Mouse (Mus musculus) midbrain, embryonic 15.5 days (tissue): ENCODE data around the gene Scaf8. TPM values are rescaled to one million over a fixed set of nuclear protein-coding genes. Genes with fewer than 3 reads are reported as not detected.
A peak's percentile ranks its signal among the peaks of the same experiment; 100 is the strongest.
"Not testable (repeated sequence)": the region's sequence is repeated elsewhere in the genome, so short reads cannot be mapped to it uniquely, and the experiment has no call there.

ENCODE experiments used
- ATAC-seq: fragments of 200-750 bp; cut with Nextera tagmentation; replicated peaks from 2 replicates; pipeline ENCODE4 v1.8.0; 2017; ENCODE audit warnings: moderate TSS enrichment
- H3K27ac ChIP-seq: fragments of 300-500 bp; sonication (generic); 2 replicates; pipeline ENCODE4 v1.5.1; 2015; ENCODE audit warnings: mild to moderate bottlenecking, inconsistent platforms
- H3K27me3 ChIP-seq: fragments of 300-500 bp; sonication (generic); replicated peaks from 2 replicates; pipeline ENCODE4 v1.6.1; 2015; ENCODE audit warnings: inconsistent platforms
- H3K36me3 ChIP-seq: fragments of 300-500 bp; sonication (generic); replicated peaks from 2 replicates; pipeline ENCODE4 v1.6.1; 2015; ENCODE audit warnings: inconsistent platforms
- H3K4me1 ChIP-seq: fragments of 300-500 bp; sonication (generic); 2 replicates; pipeline ENCODE4 v1.6.1; 2015; ENCODE audit warnings: inconsistent platforms
- H3K4me2 ChIP-seq: fragments of 300-500 bp; sonication (generic); 2 replicates; pipeline ENCODE4 v1.6.1; 2015; ENCODE audit warnings: inconsistent platforms, mild to moderate bottlenecking, moderate library complexity
- H3K4me3 ChIP-seq: fragments of 300-500 bp; sonication (generic); 2 replicates; pipeline ENCODE4 v1.5.1; 2015; ENCODE audit warnings: mild to moderate bottlenecking, inconsistent platforms
- H3K9ac ChIP-seq: fragments of 300-500 bp; sonication (generic); 2 replicates; pipeline ENCODE4 v1.6.1; 2015; ENCODE audit warnings: mild to moderate bottlenecking, inconsistent platforms
- H3K9me3 ChIP-seq: fragments of 300-500 bp; sonication (generic); 2 replicates; pipeline ENCODE4 v1.6.1; 2016; ENCODE audit warnings: inconsistent platforms
- WGBS: fragments of 180-500 bp; shearing (Covaris S2); methylation state at CpG from one replicate; pipeline ENCODE4 v1.1.7; 2015; ENCODE audit warnings: mixed read lengths; 5-methylcytosine and 5-hydroxymethylcytosine counted together
- polyA plus RNA-seq: library from polyadenylated mRNA; unstranded; fragments of >200 nt; fragmentation: Nextera tagmentation; extraction: Ambion mirVana; gene quantifications from 2 replicates; pipeline ENCODE4 v1.2.1, GENCODE M21; 2015

The Scaf8 gene
- polyA plus RNA-seq: 16.9 and 18.4 TPM in 2 replicates

DNA sequence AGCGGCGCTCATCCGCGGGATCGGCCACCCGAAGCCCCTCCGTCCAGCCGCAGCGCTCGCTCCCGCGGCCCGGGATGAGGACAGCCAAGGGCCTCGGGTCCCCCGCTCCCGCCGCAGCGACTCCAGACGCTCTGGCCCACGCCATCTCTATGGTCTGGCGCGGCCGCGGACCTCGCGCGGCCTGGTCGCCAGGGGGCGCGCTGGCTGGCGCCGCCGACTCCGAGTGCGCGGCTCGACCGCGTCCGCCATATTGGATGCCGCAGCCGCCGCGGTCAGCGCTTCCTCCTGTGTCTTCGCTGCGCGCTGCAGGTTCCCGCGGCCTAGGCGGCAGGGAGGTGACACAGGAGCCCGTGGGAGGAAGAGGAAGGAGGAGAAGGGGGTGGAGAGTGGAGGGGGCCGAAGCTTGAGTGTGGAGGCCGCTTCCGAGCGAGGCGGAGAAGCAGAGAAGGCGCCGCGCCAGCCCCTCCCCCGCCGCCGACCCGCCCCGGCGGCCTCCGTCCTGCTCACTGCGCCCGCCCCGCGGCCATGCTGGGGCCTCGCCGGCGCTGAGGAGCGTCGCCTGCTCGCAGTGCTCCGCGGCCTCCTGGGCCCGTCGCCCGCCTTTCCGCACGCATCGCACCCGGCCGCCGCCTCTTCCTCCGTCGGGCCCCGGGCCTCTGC, at the start of gene Scaf8:
Gene Scaf8, plus strand, starts transcription at position 253 of the 660 bp plus-strand sequence.
- under 1% methylated on average over 88 of the region's 91 CpGs for WGBS
- peak within 1 kb of the TSS; percentile 99 for H3K27ac ChIP-seq
- peak within 1 kb of the TSS; percentile 60 for H3K4me2 ChIP-seq
- no peaks in the 10 kb centered on the region for H3K9me3 ChIP-seq
- ATAC-seq: peak; percentile 96
- peak within 1 kb of the TSS; percentile 82 for H3K4me3 ChIP-seq
- no peaks in the 10 kb centered on the region for H3K36me3 ChIP-seq
- peaks cover 34% of the 10 kb centered on the region for H3K4me1 ChIP-seq
- H3K27me3 ChIP-seq: no peaks in the 10 kb centered on the region
- H3K9ac ChIP-seq: peak within 1 kb of the TSS; percentile 97

- Histone ChIP-seq H3K4me2 (no peak overlapping the region), H3K4me1 (no peaks in the 10 kb centered on the region), H3K9ac (no peak overlapping the region), H3K27me3 (no peaks in the 10 kb centered on the region), H3K4me3 (no peak overlapping the region), H3K36me3 (peaks cover 57% of the 10 kb centered on the region), H3K27ac (no peak overlapping the region), H3K9me3 (no peaks in the 10 kb centered on the region)
- WGBS: 95% methylated on average over 9 of the region's 9 CpGs
- ATAC-seq: no peak
Observed at GRCm38 (mm10) chr17:3075166-3075872, 39.5 kb upstream of the Scaf8 start.

DNA sequence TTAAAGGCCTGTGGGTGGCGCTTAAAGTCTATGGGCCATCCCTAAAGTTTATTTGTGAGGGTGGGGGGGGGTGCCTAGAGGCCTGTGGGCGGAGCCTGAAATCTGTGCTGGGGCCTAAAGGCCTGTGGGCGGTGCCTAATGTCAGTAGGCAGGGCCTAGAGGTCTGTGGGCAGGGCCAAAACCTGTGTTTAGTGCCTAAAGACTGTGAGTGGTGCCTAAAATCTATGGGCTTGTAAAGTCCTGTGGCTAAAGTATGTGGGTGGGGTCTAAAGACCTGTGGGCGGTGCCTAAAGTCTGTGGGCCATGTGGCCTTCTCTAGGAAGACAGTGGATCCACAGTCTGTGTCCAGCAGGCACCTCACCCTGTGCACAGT, 38.9 kb upstream of the Scaf8 start:
- no peaks in the 10 kb centered on the region for H3K9me3 ChIP-seq
- peaks cover 52% of the 10 kb centered on the region for H3K36me3 ChIP-seq
- no peak for ATAC-seq
- H3K9ac ChIP-seq: no peak overlapping the region
- H3K4me1 ChIP-seq: no peaks in the 10 kb centered on the region
- H3K4me2 ChIP-seq: no peak overlapping the region
- H3K27ac ChIP-seq: no peak overlapping the region
- no peak overlapping the region for H3K4me3 ChIP-seq
- no peaks in the 10 kb centered on the region for H3K27me3 ChIP-seq
- 93% methylated on average over 4 of the region's 4 CpGs for WGBS

DNA sequence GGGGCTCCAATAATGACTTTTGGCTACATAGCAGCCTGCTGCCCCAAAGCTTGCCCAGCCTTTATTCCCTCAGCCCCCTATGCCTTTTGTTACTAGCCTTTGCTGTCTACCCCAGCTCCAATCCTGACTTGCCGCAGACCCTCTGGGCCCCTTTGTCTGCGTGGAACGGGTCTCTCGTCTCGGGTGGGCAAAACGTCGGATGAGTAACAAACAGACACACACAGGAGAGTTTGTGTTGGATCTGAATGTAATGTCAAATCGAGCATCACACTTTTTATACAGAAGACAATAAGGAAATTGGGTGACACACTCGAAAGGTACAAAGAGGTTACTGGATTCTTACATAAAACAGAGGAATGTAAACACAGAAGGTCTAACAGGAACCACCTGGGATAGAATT, 36.8 kb upstream of the Scaf8 start:
- H3K9me3 ChIP-seq, H3K27me3 ChIP-seq, H3K4me2 ChIP-seq, H3K27ac ChIP-seq, H3K4me1 ChIP-seq, ATAC-seq, H3K4me3 ChIP-seq, H3K9ac ChIP-seq: not testable (repeated sequence)
- H3K36me3 ChIP-seq: peaks cover 31% of the 10 kb centered on the region
- 92% methylated on average over 9 of the region's 9 CpGs for WGBS

DNA sequence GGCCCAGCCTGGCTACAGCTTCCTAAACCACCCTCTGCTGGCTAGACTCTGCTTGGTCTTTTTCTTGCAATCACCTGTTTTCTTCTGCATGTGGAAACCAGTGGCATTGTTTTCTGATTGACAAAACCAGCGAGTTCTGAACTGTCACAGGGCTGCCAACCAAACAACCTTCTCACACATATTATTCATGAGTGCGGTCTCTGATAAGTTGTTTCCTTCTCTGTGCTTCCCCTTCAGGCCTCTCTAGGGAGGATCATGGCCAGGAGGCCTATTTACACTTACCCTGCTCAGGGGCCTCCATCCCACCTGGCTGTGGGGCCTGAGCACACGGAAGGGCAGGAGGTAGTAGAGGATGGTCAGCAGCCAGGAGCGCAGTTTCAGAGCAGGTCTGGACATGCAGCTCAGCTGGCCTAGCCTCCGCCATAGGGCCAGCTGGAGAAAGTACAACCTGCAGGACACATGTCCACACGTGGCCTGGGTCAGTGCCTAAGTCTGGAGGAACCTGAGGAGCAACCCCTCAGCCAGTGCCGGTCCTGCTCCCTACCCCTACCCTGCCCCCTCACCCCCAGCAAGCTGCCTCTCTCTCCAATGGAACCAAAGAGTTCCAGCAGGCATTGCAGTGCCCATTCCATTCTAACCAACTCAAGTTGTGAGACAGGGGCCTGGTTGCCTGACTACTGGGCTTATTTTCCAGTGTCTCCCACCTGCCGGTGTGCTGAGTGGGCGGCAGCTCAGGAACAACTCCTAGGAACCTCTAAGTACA, 34.0 kb upstream of the Scaf8 start:
- not testable (repeated sequence) for H3K27ac ChIP-seq, H3K27me3 ChIP-seq, ATAC-seq, H3K36me3 ChIP-seq, H3K4me1 ChIP-seq, H3K4me3 ChIP-seq, H3K9me3 ChIP-seq, H3K9ac ChIP-seq, H3K4me2 ChIP-seq
- WGBS: 93% methylated on average over 7 of the region's 9 CpGs

DNA sequence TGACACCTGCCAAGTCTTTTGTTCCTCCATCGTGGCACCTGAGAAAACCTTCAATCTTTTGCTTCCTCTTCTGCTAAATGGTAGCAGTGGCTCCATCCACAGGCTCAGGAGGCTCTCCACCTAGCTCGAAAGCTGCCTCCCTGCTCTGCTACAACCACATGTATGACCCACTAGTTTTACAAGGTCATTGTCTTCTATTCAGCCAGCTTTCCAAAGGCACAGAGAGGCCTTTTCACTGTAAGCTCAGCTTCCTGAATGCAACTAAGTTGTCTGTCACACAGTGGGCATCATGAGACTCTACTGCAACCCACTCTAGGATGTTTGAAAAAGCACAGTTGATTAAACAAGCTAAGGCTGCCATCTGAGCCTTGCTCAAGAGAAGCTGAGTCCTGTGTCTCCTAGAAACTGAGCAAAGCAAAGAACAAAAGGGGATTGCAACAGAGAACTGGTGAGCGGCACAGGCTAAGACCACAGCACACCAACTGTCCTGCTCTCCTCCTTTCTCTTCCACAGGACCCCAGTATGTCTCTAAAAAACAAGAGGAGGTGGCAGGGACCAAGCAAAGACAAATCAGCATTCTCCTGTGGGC, 33.2 kb upstream of the Scaf8 start:
- not testable (repeated sequence) for H3K9me3 ChIP-seq, H3K4me3 ChIP-seq, H3K27ac ChIP-seq, H3K4me2 ChIP-seq, H3K36me3 ChIP-seq, H3K4me1 ChIP-seq, H3K27me3 ChIP-seq, H3K9ac ChIP-seq
- 82% methylated on average over 3 of the region's 3 CpGs for WGBS
- peak; percentile 43 for ATAC-seq

- not testable (repeated sequence) for H3K36me3 ChIP-seq, H3K9ac ChIP-seq, H3K27me3 ChIP-seq, H3K27ac ChIP-seq, H3K9me3 ChIP-seq, H3K4me1 ChIP-seq
- peak overlapping the region; percentile 53; the same call in 1 of the 2 replicates for H3K4me3 ChIP-seq
- peak; percentile 62 for ATAC-seq
- 81% methylated on average over 7 of the region's 9 CpGs for WGBS
- peak overlapping the region; percentile 35 for H3K4me2 ChIP-seq
Observed at GRCm38 (mm10) chr17:3082125-3082755, 32.5 kb upstream of the Scaf8 start.

- H3K36me3 ChIP-seq, H3K4me1 ChIP-seq, H3K9me3 ChIP-seq, H3K27me3 ChIP-seq: not testable (repeated sequence)
- WGBS: 6% methylated on average over 25 of the region's 25 CpGs
- Histone ChIP-seq H3K27ac (peak overlapping the region; percentile 96), H3K4me2 (peak overlapping the region; percentile 35), H3K9ac (peak overlapping the region; percentile 19; the same call in 1 of the 2 replicates), H3K4me3 (peak overlapping the region; percentile 53)
- peak; percentile 2 for ATAC-seq
Observed at GRCm38 (mm10) chr17:3082756-3083749, 31.7 kb upstream of the Scaf8 start.

GRCm38 (mm10) chr17:3083886-3084550, 30.8 kb upstream of the Scaf8 start:
- H3K27ac ChIP-seq: peak overlapping the region; percentile 96
- 0% methylated on average over 40 of the region's 40 CpGs for WGBS
- ATAC-seq: peak; percentile 87
- no peaks in the 10 kb centered on the region for H3K36me3 ChIP-seq
- H3K27me3 ChIP-seq: no peaks in the 10 kb centered on the region
- peak overlapping the region; percentile 53 for H3K4me3 ChIP-seq
- peaks cover 3% of the 10 kb centered on the region for H3K9me3 ChIP-seq
- peak overlapping the region; percentile 67 for H3K4me2 ChIP-seq
- peak overlapping the region; percentile 53 for H3K9ac ChIP-seq
- peaks cover 3% of the 10 kb centered on the region; the same call in 1 of the 2 replicates for H3K4me1 ChIP-seq

- WGBS: under 1% methylated on average over 31 of the region's 31 CpGs
- no peaks in the 10 kb centered on the region for H3K27me3 ChIP-seq
Observed at GRCm38 (mm10) chr17:3084551-3084930, 30.2 kb upstream of the Scaf8 start.

More at GRCm38 (mm10) chr17:3084551-3084930, 30.2 kb upstream of the Scaf8 start:
- peaks cover 3% of the 10 kb centered on the region; the same call in 1 of the 2 replicates for H3K4me1 ChIP-seq
- peak overlapping the region; percentile 53 for H3K9ac ChIP-seq
- peaks cover 3% of the 10 kb centered on the region for H3K9me3 ChIP-seq
- H3K36me3 ChIP-seq: no peaks in the 10 kb centered on the region
- H3K27ac ChIP-seq: peak overlapping the region; percentile 96
- peak overlapping the region; percentile 67 for H3K4me2 ChIP-seq
- H3K4me3 ChIP-seq: peak overlapping the region; percentile 53
- peak; percentile 41 for ATAC-seq
